Mouse (Mus musculus) retina, postnatal 1 day (tissue): ENCODE results near the gene Irak3.
A peak's percentile ranks its signal among the peaks of the same experiment; 100 is the strongest.
"Not testable (repeated sequence)": the region's sequence is repeated elsewhere in the genome, so short reads cannot be mapped to it uniquely, and the experiment has no call there.

Experiments
- DNase-seq: peaks from one replicate; pipeline ENCODE4 v3.0.0-alpha.2; 2012

Gene Irak3

GRCm38 (mm10) chr10:120153911-120154310 lies 48.0 kb downstream of the Irak3 start:
- no peak for DNase-seq

- DNase-seq = no peak
These were observed 50.3 kb downstream of the Irak3 start for GRCm38 (mm10) chr10:120151672-120152071.

GRCm38 (mm10) chr10:120140916-120141516 lies 60.9 kb downstream of the Irak3 start:
- DNase-seq = no peak

GRCm38 (mm10) chr10:120140193-120140592 lies 61.7 kb downstream of the Irak3 start:
- DNase-seq = no peak

GRCm38 (mm10) chr10:120136020-120136562 lies 65.8 kb downstream of the Irak3 start:
- no peak for DNase-seq

GRCm38 (mm10) chr10:120133697-120134096 lies 68.2 kb downstream of the Irak3 start:
- no peak for DNase-seq

GRCm38 (mm10) chr10:120130621-120131020 lies 71.3 kb downstream of the Irak3 start:
- peak; percentile 65 for DNase-seq

GRCm38 (mm10) chr10:120128601-120129277 lies 73.2 kb downstream of the Irak3 start:
- DNase-seq = no peak

- no peak for DNase-seq
These were observed 76.5 kb downstream of the Irak3 start for GRCm38 (mm10) chr10:120125465-120125857.

GRCm38 (mm10) chr10:120124801-120125464 lies 77.0 kb downstream of the Irak3 start:
- DNase-seq = peak; percentile 88

- peak; percentile 22 for DNase-seq
These were observed 78.2 kb downstream of the Irak3 start for GRCm38 (mm10) chr10:120123721-120124120.

- no peak for DNase-seq
These were observed 86.7 kb downstream of the Irak3 start for GRCm38 (mm10) chr10:120115249-120115648.

- DNase-seq = no peak
These were observed 87.4 kb downstream of the Irak3 start for GRCm38 (mm10) chr10:120114493-120114892.

- no peak for DNase-seq
These were observed 88.0 kb downstream of the Irak3 start for GRCm38 (mm10) chr10:120113980-120114379.

GRCm38 (mm10) chr10:120113482-120113881 lies 88.4 kb downstream of the Irak3 start:
- DNase-seq = not testable (repeated sequence)

GRCm38 (mm10) chr10:120112507-120113396 lies 89.2 kb downstream of the Irak3 start, which contains the start of gene Helb:
TSS of gene Helb (minus strand) at chr10:120112987.
- peak; percentile 97 for DNase-seq

GRCm38 (mm10) chr10:120111691-120112319 lies 90.1 kb downstream of the Irak3 start:
- no peak for DNase-seq

- DNase-seq = no peak
These were observed 101.1 kb downstream of the Irak3 start for GRCm38 (mm10) chr10:120100806-120101205.

- no peak for DNase-seq
These were observed 104.4 kb downstream of the Irak3 start for GRCm38 (mm10) chr10:120097564-120097963.

GRCm38 (mm10) chr10:120095716-120096115 lies 106.2 kb downstream of the Irak3 start:
- no peak for DNase-seq

- no peak for DNase-seq
These were observed 106.8 kb downstream of the Irak3 start for GRCm38 (mm10) chr10:120095136-120095535.

- DNase-seq = no peak
These were observed 109.4 kb downstream of the Irak3 start for GRCm38 (mm10) chr10:120092548-120092947.
